Mouse (Mus musculus): ENCODE data around the gene Ppp2r2c. TPM values are rescaled to one million over a fixed set of nuclear protein-coding genes. Genes with fewer than 3 reads are reported as not detected.

Gene Ppp2r2c
- polyA plus RNA-seq, 1 experiment from 2014 or later: 0.31 TPM

- Histone ChIP-seq H3K4me3 (replicated peaks) (no peak overlapping the region), H3K4me2 (no peak overlapping the region), H3K36me3 (no peaks in the 10 kb centered on the region), H3K27me3 (peaks cover 36% of the 10 kb centered on the region), H3K4me1 (replicated peaks) (peaks cover 9% of the 10 kb centered on the region; the same call in 1 of the 2 replicates), H3K27ac (no peak overlapping the region), H3K9me3 (no peaks in the 10 kb centered on the region), H3K9ac (replicated peaks) (no peak overlapping the region)
- WGBS: 76% methylated on average over 7 of the region's 7 CpGs
- ATAC-seq (ENCODE audit: insufficient number of reproducible peaks, insufficient read depth, low FRiP score, low TSS enrichment, low read depth): no peak
Measured at GRCm38 (mm10) chr5:36886852-36887283, 18.6 kb downstream of the Ppp2r2c start.

GRCm38 (mm10) chr5:36887299-36887988 lies 19.1 kb downstream of the Ppp2r2c start:
- Histone ChIP-seq H3K36me3 (no peaks in the 10 kb centered on the region), H3K4me1 (replicated peaks) (peaks cover 9% of the 10 kb centered on the region; the same call in 1 of the 2 replicates), H3K9ac (replicated peaks) (no peak overlapping the region), H3K4me3 (replicated peaks) (no peak overlapping the region), H3K27me3 (peaks cover 34% of the 10 kb centered on the region), H3K27ac (no peak overlapping the region), H3K4me2 (no peak overlapping the region), H3K9me3 (no peaks in the 10 kb centered on the region)
- ATAC-seq (ENCODE audit: insufficient number of reproducible peaks, insufficient read depth, low FRiP score, low TSS enrichment, low read depth): no peak
- WGBS: 24% methylated on average over 9 of the region's 9 CpGs

GRCm38 (mm10) chr5:36888501-36888900 lies 20.2 kb downstream of the Ppp2r2c start:
- H3K27me3 ChIP-seq: peaks cover 43% of the 10 kb centered on the region
- WGBS: 83% methylated on average over 8 of the region's 8 CpGs
- no peak for ATAC-seq (ENCODE audit: insufficient number of reproducible peaks, insufficient read depth, low FRiP score, low TSS enrichment, low read depth)
- H3K36me3 ChIP-seq: no peaks in the 10 kb centered on the region
- H3K9me3 ChIP-seq: no peaks in the 10 kb centered on the region
- no peak overlapping the region for H3K9ac ChIP-seq (replicated peaks)
- H3K4me2 ChIP-seq: no peak overlapping the region
- H3K4me1 ChIP-seq (replicated peaks): peaks cover 9% of the 10 kb centered on the region; the same call in 1 of the 2 replicates
- no peak overlapping the region for H3K27ac ChIP-seq
- H3K4me3 ChIP-seq (replicated peaks): no peak overlapping the region

- WGBS: 82% methylated on average over 11 of the region's 11 CpGs
- Histone ChIP-seq H3K36me3 (no peaks in the 10 kb centered on the region), H3K9me3 (no peaks in the 10 kb centered on the region), H3K4me2 (no peak overlapping the region), H3K4me3 (replicated peaks) (no peak overlapping the region), H3K27me3 (peaks cover 43% of the 10 kb centered on the region), H3K4me1 (replicated peaks) (peaks cover 9% of the 10 kb centered on the region; the same call in 1 of the 2 replicates), H3K9ac (replicated peaks) (no peak overlapping the region), H3K27ac (no peak overlapping the region)
- ATAC-seq (ENCODE audit: insufficient number of reproducible peaks, insufficient read depth, low FRiP score, low TSS enrichment, low read depth): no peak
Measured at GRCm38 (mm10) chr5:36888911-36889310, 20.6 kb downstream of the Ppp2r2c start.

- Histone ChIP-seq H3K36me3 (no peaks in the 10 kb centered on the region), H3K27ac (no peak overlapping the region), H3K4me2 (no peak overlapping the region), H3K9ac (replicated peaks) (no peak overlapping the region), H3K4me1 (replicated peaks) (peaks cover 9% of the 10 kb centered on the region; the same call in 1 of the 2 replicates), H3K4me3 (replicated peaks) (no peak overlapping the region), H3K27me3 (peaks cover 46% of the 10 kb centered on the region), H3K9me3 (no peaks in the 10 kb centered on the region)
- WGBS: 77% methylated on average over 2 of the region's 2 CpGs
- no peak for ATAC-seq (ENCODE audit: insufficient number of reproducible peaks, insufficient read depth, low FRiP score, low TSS enrichment, low read depth)
Measured at GRCm38 (mm10) chr5:36889380-36889886, 21.1 kb downstream of the Ppp2r2c start.

- WGBS: 51% methylated on average over 9 of the region's 9 CpGs
- Histone ChIP-seq H3K4me3 (replicated peaks) (no peak overlapping the region), H3K9me3 (no peaks in the 10 kb centered on the region), H3K4me1 (replicated peaks) (peaks cover 9% of the 10 kb centered on the region; the same call in 1 of the 2 replicates), H3K27me3 (peaks cover 50% of the 10 kb centered on the region), H3K9ac (replicated peaks) (no peak overlapping the region), H3K36me3 (no peaks in the 10 kb centered on the region), H3K4me2 (no peak overlapping the region), H3K27ac (no peak overlapping the region)
- no peak for ATAC-seq (ENCODE audit: insufficient number of reproducible peaks, insufficient read depth, low FRiP score, low TSS enrichment, low read depth)
Measured at GRCm38 (mm10) chr5:36890794-36891193, 22.5 kb downstream of the Ppp2r2c start.

- H3K4me2 ChIP-seq: no peak overlapping the region
- no peak overlapping the region for H3K27ac ChIP-seq
- no peak for ATAC-seq (ENCODE audit: insufficient number of reproducible peaks, insufficient read depth, low FRiP score, low TSS enrichment, low read depth)
- 53% methylated on average over 4 of the region's 4 CpGs for WGBS
- H3K9ac ChIP-seq (replicated peaks): no peak overlapping the region
- peaks cover 43% of the 10 kb centered on the region for H3K27me3 ChIP-seq
- H3K9me3 ChIP-seq: no peaks in the 10 kb centered on the region
- peaks cover 9% of the 10 kb centered on the region; the same call in 1 of the 2 replicates for H3K4me1 ChIP-seq (replicated peaks)
- H3K36me3 ChIP-seq: no peaks in the 10 kb centered on the region
- H3K4me3 ChIP-seq (replicated peaks): no peak overlapping the region
Measured at GRCm38 (mm10) chr5:36891793-36892470, 23.6 kb downstream of the Ppp2r2c start.

- H3K4me3 ChIP-seq (replicated peaks): no peak overlapping the region
- no peak overlapping the region for H3K9ac ChIP-seq (replicated peaks)
- peaks cover 42% of the 10 kb centered on the region for H3K27me3 ChIP-seq
- H3K4me1 ChIP-seq (replicated peaks): no peaks in the 10 kb centered on the region
- no peak for ATAC-seq (ENCODE audit: insufficient number of reproducible peaks, insufficient read depth, low FRiP score, low TSS enrichment, low read depth)
- no peak overlapping the region for H3K27ac ChIP-seq
- H3K36me3 ChIP-seq: no peaks in the 10 kb centered on the region
- no peak overlapping the region for H3K4me2 ChIP-seq
- 68% methylated on average over 9 of the region's 9 CpGs for WGBS
- no peaks in the 10 kb centered on the region for H3K9me3 ChIP-seq
Measured at GRCm38 (mm10) chr5:36893263-36893662, 24.9 kb downstream of the Ppp2r2c start.

GRCm38 (mm10) chr5:36894070-36894469 lies 25.8 kb downstream of the Ppp2r2c start:
- 74% methylated on average over 10 of the region's 10 CpGs for WGBS
- Histone ChIP-seq H3K36me3 (no peaks in the 10 kb centered on the region), H3K4me2 (no peak overlapping the region), H3K27ac (no peak overlapping the region), H3K4me3 (replicated peaks) (no peak overlapping the region), H3K4me1 (replicated peaks) (no peaks in the 10 kb centered on the region), H3K9ac (replicated peaks) (no peak overlapping the region), H3K9me3 (no peaks in the 10 kb centered on the region), H3K27me3 (peaks cover 42% of the 10 kb centered on the region)
- no peak for ATAC-seq (ENCODE audit: insufficient number of reproducible peaks, insufficient read depth, low FRiP score, low TSS enrichment, low read depth)

- Histone ChIP-seq H3K9me3 (no peaks in the 10 kb centered on the region), H3K4me1 (replicated peaks) (no peaks in the 10 kb centered on the region), H3K4me3 (replicated peaks) (no peak overlapping the region), H3K27me3 (peaks cover 42% of the 10 kb centered on the region), H3K27ac (no peak overlapping the region), H3K4me2 (no peak overlapping the region), H3K36me3 (no peaks in the 10 kb centered on the region), H3K9ac (replicated peaks) (no peak overlapping the region)
- no peak for ATAC-seq (ENCODE audit: insufficient number of reproducible peaks, insufficient read depth, low FRiP score, low TSS enrichment, low read depth)
- 78% methylated on average over 6 of the region's 6 CpGs for WGBS
Measured at GRCm38 (mm10) chr5:36894604-36895368, 26.5 kb downstream of the Ppp2r2c start.
